Mouse (Mus musculus) liver, adult 2 months (tissue): Measurements from ENCODE around the gene Olfr1258.

Experiments used
- CTCF ChIP-seq: fragments of 200-500 bp; IDR thresholded peaks from 2 replicates; pipeline ENCODE4 v1.5.1; 2011; ENCODE audit warnings: low read depth, low read length, control low read depth
- POLR2A ChIP-seq: fragments of 200-500 bp; IDR thresholded peaks from 2 replicates; pipeline ENCODE4 v1.6.1; 2011; ENCODE audit warnings: low read length, control low read depth; ENCODE audit not compliant: insufficient read depth; ENCODE audit errors: extremely low read depth

DNA sequence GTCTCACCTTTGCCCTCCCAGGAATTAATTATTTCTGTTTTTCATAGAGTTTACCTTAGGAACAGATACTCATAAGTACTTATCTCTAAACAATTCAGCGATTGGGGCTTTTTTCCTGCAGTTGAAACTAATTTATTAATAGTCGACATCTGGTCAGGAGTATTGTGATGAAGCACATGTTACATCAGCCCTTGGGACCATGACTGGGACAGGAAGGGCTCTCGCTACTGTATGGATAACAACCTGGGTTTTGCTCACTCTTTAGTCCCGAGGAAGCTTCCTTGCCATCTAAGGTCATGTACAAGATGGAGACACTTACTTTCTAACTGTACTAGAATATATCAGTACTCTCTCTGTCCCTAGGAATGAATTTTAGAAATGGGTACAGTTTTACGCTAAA is 21.5 kb downstream of the Olfr1258 start, which contains the start of gene Olfr1259:
- no peak for TF ChIP-seq CTCF
- no peak for TF ChIP-seq POLR2A
